Mouse (Mus musculus) C2C12 (cell line): Measurements from ENCODE around the gene Bcl2l15. TPM values are rescaled to one million over a fixed set of nuclear protein-coding genes. Genes with fewer than 3 reads are reported as not detected.

Experiments used
- H3K27me3 ChIP-seq: one replicate; pipeline ENCODE4 v1.6.1; 2011; ENCODE audit not compliant: control insufficient read depth, insufficient read depth, insufficient read length
- H3K36me3 ChIP-seq: one replicate; pipeline ENCODE4 v1.6.1; 2011; ENCODE audit not compliant: control insufficient read depth, insufficient read depth
- H3K4me3 ChIP-seq: one replicate; pipeline ENCODE4 v1.5.1; 2011; ENCODE audit warnings: mild to moderate bottlenecking, control low read depth; ENCODE audit not compliant: poor library complexity, insufficient read depth, severe bottlenecking
- H3K79me2 ChIP-seq: one replicate; pipeline ENCODE4 v1.6.1; 2011; ENCODE audit not compliant: control insufficient read depth, insufficient read depth
- H3K79me3 ChIP-seq: one replicate; pipeline ENCODE4 v1.6.1; 2011; ENCODE audit warnings: low read depth, control low read depth
- H3ac ChIP-seq: one replicate; pipeline ENCODE3; 2011; ENCODE audit warnings: low read depth; ENCODE audit not compliant: control insufficient read depth, insufficient read length
- CEBPB ChIP-seq: IDR thresholded peaks from one replicate; pipeline ENCODE4 v1.6.1; 2011; ENCODE audit warnings: low read depth, mild to moderate bottlenecking, control low read depth, moderate library complexity
- CTCF ChIP-seq: IDR thresholded peaks from one replicate; pipeline ENCODE4 v1.5.1; 2011; ENCODE audit not compliant: control insufficient read depth, insufficient read depth, insufficient read length
- FOSL1 ChIP-seq: IDR thresholded peaks from one replicate; pipeline ENCODE4 v1.8.0; 2011; ENCODE audit warnings: mild to moderate bottlenecking, low read length; ENCODE audit not compliant: poor library complexity, insufficient read depth, severe bottlenecking
- MAX ChIP-seq: IDR thresholded peaks from one replicate; pipeline ENCODE4 v1.6.1; 2011; ENCODE audit warnings: mild to moderate bottlenecking, control low read depth
- MYOD1 ChIP-seq: IDR thresholded peaks from one replicate; pipeline ENCODE4 v1.6.1; 2011; ENCODE audit warnings: low read depth; ENCODE audit not compliant: control insufficient read depth, insufficient read length
- MYOG ChIP-seq: IDR thresholded peaks from one replicate; pipeline ENCODE4 v1.6.1; 2011; ENCODE audit not compliant: control insufficient read depth, insufficient read length; ENCODE audit errors: extremely low read depth
- USF1 ChIP-seq: IDR thresholded peaks from one replicate; pipeline ENCODE4 v1.6.1; 2011; ENCODE audit warnings: low read depth, mild to moderate bottlenecking, control low read depth, moderate library complexity
- polyA plus RNA-seq: library from polyadenylated mRNA; unstranded; fragments of >200 nt; fragmentation: generic; extraction: Trizol; gene quantifications from one replicate; pipeline ENCODE4 v1.2.1, GENCODE M21; 2012; ENCODE audit warnings: missing spikeins

Bcl2l15 gene
- polyA plus RNA-seq, 1 experiment = 0.37 TPM

- Histone ChIP-seq H3K27me3 (no peaks in the 10 kb centered on the region), H3K79me2 (no peaks in the 10 kb centered on the region), H3K36me3 (no peaks in the 10 kb centered on the region), H3ac (no peak overlapping the region), H3K4me3 (no peak overlapping the region), H3K79me3 (no peaks in the 10 kb centered on the region)
- TF ChIP-seq USF1 (no peak), MYOD1 (no peak), FOSL1 (no peak), MYOG (no peak), CEBPB (no peak), CTCF (no peak), MAX (no peak)
Measured at GRCm38 (mm10) chr3:103887581-103887980, 55.2 kb downstream of the Bcl2l15 start.

DNA sequence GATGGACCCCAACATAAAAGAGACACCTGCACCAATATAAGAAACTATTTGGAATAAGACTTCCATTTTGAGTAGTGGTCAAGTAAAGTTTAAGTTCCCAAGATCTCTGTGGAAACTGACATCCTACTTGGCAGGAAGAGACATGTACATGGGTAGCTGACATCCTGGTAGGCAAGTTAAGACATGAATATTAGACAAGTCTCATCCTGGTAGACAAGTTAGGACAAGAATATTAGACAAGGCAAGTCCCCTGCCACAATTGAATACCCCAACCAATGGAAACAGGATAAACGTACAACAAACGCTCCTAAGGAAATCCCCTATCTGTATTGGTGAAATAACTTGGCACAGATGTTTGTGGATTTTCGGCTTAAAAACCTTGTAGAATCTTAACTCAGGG lies 61.0 kb downstream of the Bcl2l15 start:
- no peak overlapping the region for H3ac ChIP-seq
- H3K79me3 ChIP-seq = no peaks in the 10 kb centered on the region
- H3K79me2 ChIP-seq = no peaks in the 10 kb centered on the region
- no peak for TF ChIP-seq MYOD1
- no peak for TF ChIP-seq FOSL1
- TF ChIP-seq USF1 = no peak
- no peak for TF ChIP-seq CTCF
- no peak for TF ChIP-seq MAX
- no peak for TF ChIP-seq MYOG
- no peak for TF ChIP-seq CEBPB
- no peaks in the 10 kb centered on the region for H3K36me3 ChIP-seq
- H3K27me3 ChIP-seq = no peaks in the 10 kb centered on the region
- no peak overlapping the region for H3K4me3 ChIP-seq

Other genes with a start within 250 kb of the Bcl2l15 start
- 0.04 TPM for gene Atg4a-ps, start 186.5 kb upstream of the Bcl2l15 start, polyA plus RNA-seq
- 7.5 TPM for gene Olfml3, start 94.6 kb upstream of the Bcl2l15 start, polyA plus RNA-seq
- not detected for gene Gm10964, start 93.2 kb upstream of the Bcl2l15 start, polyA plus RNA-seq
- gene Hipk1, start 41.0 kb upstream of the Bcl2l15 start, polyA plus RNA-seq = 15.6 TPM
- 7.6 TPM for gene Dclre1b, start 23.2 kb upstream of the Bcl2l15 start, polyA plus RNA-seq
- 8.8 TPM for gene Ap4b1, start 23.1 kb upstream of the Bcl2l15 start, polyA plus RNA-seq
- not detected for gene Gm43064, start 23.0 kb upstream of the Bcl2l15 start, polyA plus RNA-seq
- 1.8 TPM for gene Ptpn22, start 27.2 kb downstream of the Bcl2l15 start, polyA plus RNA-seq
- gene Rsbn1, start 81.5 kb downstream of the Bcl2l15 start, polyA plus RNA-seq = 2.6 TPM
- 10.0 TPM for gene Phtf1, start 135.5 kb downstream of the Bcl2l15 start, polyA plus RNA-seq